Mouse (Mus musculus): ENCODE data around the gene Zfp637. TPM values are rescaled to one million over a fixed set of nuclear protein-coding genes. Genes with fewer than 3 reads are reported as not detected.
"Not testable (repeated sequence)": the region's sequence is repeated elsewhere in the genome, so short reads cannot be mapped to it uniquely, and the experiment has no call there.

Zfp637 gene
- total RNA-seq, 2 experiments from 2014 or later: 30.9 to 38.0 TPM

- no peak for DNase-seq
Observed at GRCm38 (mm10) chr6:117863751-117864150, 22.8 kb downstream of the Zfp637 start.

- no peak for DNase-seq
Observed at GRCm38 (mm10) chr6:117868187-117868586, 27.2 kb downstream of the Zfp637 start.

GRCm38 (mm10) chr6:117871034-117871433, 30.1 kb downstream of the Zfp637 start:
- no peak for DNase-seq

- DNase-seq: not testable (repeated sequence)
Observed at GRCm38 (mm10) chr6:117873450-117873849, 32.5 kb downstream of the Zfp637 start.

- DNase-seq: no peak
Observed at GRCm38 (mm10) chr6:117874621-117875281, 33.8 kb downstream of the Zfp637 start.

GRCm38 (mm10) chr6:117878700-117879407, 37.9 kb downstream of the Zfp637 start:
- DNase-seq: peak; percentile 89

- DNase-seq: peak; percentile 100
Observed at GRCm38 (mm10) chr6:117879408-117880115, 38.6 kb downstream of the Zfp637 start.

GRCm38 (mm10) chr6:117880394-117880838, 39.4 kb downstream of the Zfp637 start:
- DNase-seq: no peak

- DNase-seq: no peak
Observed at GRCm38 (mm10) chr6:117881229-117881628, 40.2 kb downstream of the Zfp637 start.

- no peak for DNase-seq
Observed at GRCm38 (mm10) chr6:117881997-117882396, 41.0 kb downstream of the Zfp637 start.

- no peak for DNase-seq
Observed at GRCm38 (mm10) chr6:117885943-117886342, 45.0 kb downstream of the Zfp637 start.

GRCm38 (mm10) chr6:117888032-117888431, 47.1 kb downstream of the Zfp637 start:
- no peak for DNase-seq

GRCm38 (mm10) chr6:117888642-117889096, 47.7 kb downstream of the Zfp637 start:
- no peak for DNase-seq

GRCm38 (mm10) chr6:117890257-117890656, 49.3 kb downstream of the Zfp637 start:
- DNase-seq: no peak

- DNase-seq: no peak
Observed at GRCm38 (mm10) chr6:117891369-117892160, 50.6 kb downstream of the Zfp637 start.

GRCm38 (mm10) chr6:117892386-117892785, 51.4 kb downstream of the Zfp637 start:
- no peak for DNase-seq

GRCm38 (mm10) chr6:117893435-117893834, 52.5 kb downstream of the Zfp637 start:
- no peak for DNase-seq

Other genes with a start within 250 kb of the Zfp637 start
- 1 to 10 TPM; 1.9 to 2.7 TPM for gene Zfp239, start 20.9 kb downstream of the Zfp637 start, total RNA-seq (2021)
- gene Hnrnpf, start 59.1 kb downstream of the Zfp637 start, total RNA-seq (2021): 100 to 1,000 TPM; 424 to 432 TPM
- gene Fxyd4, start 96.5 kb downstream of the Zfp637 start, total RNA-seq (2021): not detected
- under 1 TPM; 0.21 to 0.36 TPM for gene Rasgef1a, start 170.3 kb downstream of the Zfp637 start, total RNA-seq (2021)

Data from adrenal gland, postnatal 10 days (tissue).